Mouse (Mus musculus): ENCODE results near the gene Satb2. TPM values are rescaled to one million over a fixed set of nuclear protein-coding genes. Genes with fewer than 3 reads are reported as not detected.

Satb2 gene
- polyA plus RNA-seq, 1 experiment: 5.3 TPM

- Histone ChIP-seq H3K4me3 (ENCODE audit: insufficient read depth, low read length) (no peak overlapping the region), H3K27ac (ENCODE audit: insufficient read depth, low read length) (no peak overlapping the region)
- TF ChIP-seq POLR2A (IDR thresholded peaks at IDR 0.05; ENCODE audit: low read depth, low read length) (no peak), CTCF (IDR thresholded peaks at IDR 0.05; ENCODE audit: borderline replicate concordance, insufficient read depth, low read length) (no peak)
These were observed 121.2 kb downstream of the Satb2 start for GRCm38 (mm10) chr1:56857202-56857601.

GRCm38 (mm10) chr1:56850446-56850845, 128.0 kb downstream of the Satb2 start:
- no peak overlapping the region for H3K4me3 ChIP-seq (ENCODE audit: insufficient read depth, low read length)
- no peak overlapping the region for H3K27ac ChIP-seq (ENCODE audit: insufficient read depth, low read length)
- H3K4me1 ChIP-seq (ENCODE audit: control insufficient read depth, insufficient read depth, low read length): no peaks in the 10 kb centered on the region
- TF ChIP-seq CTCF (IDR thresholded peaks at IDR 0.05; ENCODE audit: borderline replicate concordance, insufficient read depth, low read length): no peak

More at GRCm38 (mm10) chr1:56857202-56857601, 121.2 kb downstream of the Satb2 start:
- H3K4me1 ChIP-seq (ENCODE audit: control insufficient read depth, insufficient read depth, low read length): no peaks in the 10 kb centered on the region

- H3K4me1 ChIP-seq (ENCODE audit: control insufficient read depth, insufficient read depth, low read length): no peaks in the 10 kb centered on the region
- no peak overlapping the region for H3K4me3 ChIP-seq (ENCODE audit: insufficient read depth, low read length)
- TF ChIP-seq POLR2A (IDR thresholded peaks at IDR 0.05; ENCODE audit: low read depth, low read length) (no peak), CTCF (IDR thresholded peaks at IDR 0.05; ENCODE audit: borderline replicate concordance, insufficient read depth, low read length) (no peak)
- no peak overlapping the region for H3K27ac ChIP-seq (ENCODE audit: insufficient read depth, low read length)
These were observed 132.1 kb downstream of the Satb2 start for GRCm38 (mm10) chr1:56846358-56846757.

GRCm38 (mm10) chr1:56845523-56846118, 132.8 kb downstream of the Satb2 start:
- H3K4me3 ChIP-seq (ENCODE audit: insufficient read depth, low read length): no peak overlapping the region
- TF ChIP-seq POLR2A (IDR thresholded peaks at IDR 0.05; ENCODE audit: low read depth, low read length): no peak
- TF ChIP-seq CTCF (IDR thresholded peaks at IDR 0.05; ENCODE audit: borderline replicate concordance, insufficient read depth, low read length): no peak
- no peaks in the 10 kb centered on the region for H3K4me1 ChIP-seq (ENCODE audit: control insufficient read depth, insufficient read depth, low read length)
- no peak overlapping the region for H3K27ac ChIP-seq (ENCODE audit: insufficient read depth, low read length)

GRCm38 (mm10) chr1:56844551-56845330, 133.7 kb downstream of the Satb2 start:
- Histone ChIP-seq H3K4me1 (ENCODE audit: control insufficient read depth, insufficient read depth, low read length) (no peaks in the 10 kb centered on the region), H3K27ac (ENCODE audit: insufficient read depth, low read length) (no peak overlapping the region), H3K4me3 (ENCODE audit: insufficient read depth, low read length) (no peak overlapping the region)
- TF ChIP-seq POLR2A (IDR thresholded peaks at IDR 0.05; ENCODE audit: low read depth, low read length): no peak
- no peak for TF ChIP-seq CTCF (IDR thresholded peaks at IDR 0.05; ENCODE audit: borderline replicate concordance, insufficient read depth, low read length)

GRCm38 (mm10) chr1:56838901-56839300, 139.5 kb downstream of the Satb2 start:
- no peaks in the 10 kb centered on the region for H3K4me1 ChIP-seq (ENCODE audit: control insufficient read depth, insufficient read depth, low read length)
- H3K4me3 ChIP-seq (ENCODE audit: insufficient read depth, low read length): no peak overlapping the region
- TF ChIP-seq CTCF (IDR thresholded peaks at IDR 0.05; ENCODE audit: borderline replicate concordance, insufficient read depth, low read length) (no peak), POLR2A (IDR thresholded peaks at IDR 0.05; ENCODE audit: low read depth, low read length) (no peak)
- no peak overlapping the region for H3K27ac ChIP-seq (ENCODE audit: insufficient read depth, low read length)

- no peak for TF ChIP-seq CTCF (IDR thresholded peaks at IDR 0.05; ENCODE audit: borderline replicate concordance, insufficient read depth, low read length)
- TF ChIP-seq POLR2A (IDR thresholded peaks at IDR 0.05; ENCODE audit: low read depth, low read length): no peak
- H3K4me3 ChIP-seq (ENCODE audit: insufficient read depth, low read length): no peak overlapping the region
- no peaks in the 10 kb centered on the region for H3K4me1 ChIP-seq (ENCODE audit: control insufficient read depth, insufficient read depth, low read length)
- H3K27ac ChIP-seq (ENCODE audit: insufficient read depth, low read length): no peak overlapping the region
These were observed 144.2 kb downstream of the Satb2 start for GRCm38 (mm10) chr1:56833984-56834900.

GRCm38 (mm10) chr1:56833307-56833706, 145.1 kb downstream of the Satb2 start:
- Histone ChIP-seq H3K4me3 (ENCODE audit: insufficient read depth, low read length) (no peak overlapping the region), H3K27ac (ENCODE audit: insufficient read depth, low read length) (no peak overlapping the region), H3K4me1 (ENCODE audit: control insufficient read depth, insufficient read depth, low read length) (no peaks in the 10 kb centered on the region)
- no peak for TF ChIP-seq CTCF (IDR thresholded peaks at IDR 0.05; ENCODE audit: borderline replicate concordance, insufficient read depth, low read length)

- TF ChIP-seq POLR2A (IDR thresholded peaks at IDR 0.05; ENCODE audit: low read depth, low read length) (no peak), CTCF (IDR thresholded peaks at IDR 0.05; ENCODE audit: borderline replicate concordance, insufficient read depth, low read length) (no peak)
- no peak overlapping the region for H3K27ac ChIP-seq (ENCODE audit: insufficient read depth, low read length)
- no peak overlapping the region for H3K4me3 ChIP-seq (ENCODE audit: insufficient read depth, low read length)
- H3K4me1 ChIP-seq (ENCODE audit: control insufficient read depth, insufficient read depth, low read length): no peaks in the 10 kb centered on the region
These were observed 145.7 kb downstream of the Satb2 start for GRCm38 (mm10) chr1:56832738-56833137.
